Mouse (Mus musculus) common myeloid progenitor, adult 5-6 weeks (primary cell): Measurements from ENCODE around the gene Scml4. TPM values are rescaled to one million over a fixed set of nuclear protein-coding genes. Genes with fewer than 3 reads are reported as not detected.

Experiments used
- ATAC-seq: replicated peaks from 2 replicates; pipeline ENCODE4 v1.8.0; 2016; ENCODE audit warnings: low read depth, mild to moderate bottlenecking, moderate TSS enrichment, inconsistent platforms; ENCODE audit not compliant: poor library complexity, severe bottlenecking
- total RNA-seq: library from RNA; stranded (forward); fragments of 200-1000, 187-1606 nt; gene quantifications from 2 replicates; pipeline ENCODE4 v1.2.3, GENCODE M21; 2017

The Scml4 gene
- total RNA-seq, 1 experiment from 2014 or later: 3.0 TPM

GRCm38 (mm10) chr10:42896621-42897020, 36.5 kb downstream of the Scml4 start:
- ATAC-seq: no peak

GRCm38 (mm10) chr10:42897166-42897565, 37.0 kb downstream of the Scml4 start:
- ATAC-seq: no peak

- ATAC-seq: peak; percentile 94
These were observed 37.5 kb downstream of the Scml4 start for GRCm38 (mm10) chr10:42897632-42898031.

- no peak for ATAC-seq
These were observed 41.2 kb downstream of the Scml4 start for GRCm38 (mm10) chr10:42901361-42901760.

- ATAC-seq: peak; percentile 84
These were observed 42.9 kb downstream of the Scml4 start for GRCm38 (mm10) chr10:42903054-42903453.

GRCm38 (mm10) chr10:42908562-42908961, 48.4 kb downstream of the Scml4 start:
- no peak for ATAC-seq

GRCm38 (mm10) chr10:42910567-42910966, 50.4 kb downstream of the Scml4 start:
- ATAC-seq: no peak

GRCm38 (mm10) chr10:42912056-42912455, 51.9 kb downstream of the Scml4 start:
- ATAC-seq: no peak

- no peak for ATAC-seq
These were observed 53.0 kb downstream of the Scml4 start for GRCm38 (mm10) chr10:42913196-42913595.

GRCm38 (mm10) chr10:42914146-42914545, 54.0 kb downstream of the Scml4 start:
- ATAC-seq: peak; percentile 45; the same call in 1 of the 2 replicates

GRCm38 (mm10) chr10:42917355-42917754, 57.2 kb downstream of the Scml4 start:
- ATAC-seq: no peak

GRCm38 (mm10) chr10:42919786-42920185, 59.6 kb downstream of the Scml4 start:
- no peak for ATAC-seq

- no peak for ATAC-seq
These were observed 65.1 kb downstream of the Scml4 start for GRCm38 (mm10) chr10:42925103-42925866.

GRCm38 (mm10) chr10:42930121-42930650, 70.0 kb downstream of the Scml4 start:
- no peak for ATAC-seq

GRCm38 (mm10) chr10:42932862-42933480, 72.8 kb downstream of the Scml4 start:
- no peak for ATAC-seq

- ATAC-seq: no peak
These were observed 74.5 kb downstream of the Scml4 start for GRCm38 (mm10) chr10:42934672-42935071.

GRCm38 (mm10) chr10:42936205-42936604, 76.0 kb downstream of the Scml4 start:
- 0 out of 2 replicates have a peak, but pooled peaks have one; percentile 36 for ATAC-seq

GRCm38 (mm10) chr10:42938361-42938760, 78.2 kb downstream of the Scml4 start:
- ATAC-seq: no peak

- ATAC-seq: no peak
These were observed 79.5 kb downstream of the Scml4 start for GRCm38 (mm10) chr10:42939691-42940090.

- no peak for ATAC-seq
These were observed 80.3 kb downstream of the Scml4 start for GRCm38 (mm10) chr10:42940193-42941050.
